Mouse (Mus musculus) lung, adult 2 months (tissue): ENCODE measurements at regions not wholly inside any gene's neighbourhood (a gene's known extent, or its start where the extent isn't known, plus 50 kb on each side); places are given as distances from the start of the nearest gene placed in this dataset.
A peak's percentile ranks its signal among the peaks of the same experiment; 100 is the strongest.

Experiments
- CTCF ChIP-seq: fragments of 200-500 bp; IDR thresholded peaks from 2 replicates; pipeline ENCODE4 v1.5.1; 2011; ENCODE audit warnings: mild to moderate bottlenecking, low read length, control low read depth; ENCODE audit not compliant: insufficient read depth
- POLR2A ChIP-seq: fragments of 200-500 bp; IDR thresholded peaks from 2 replicates; pipeline ENCODE4 v1.6.1; 2011; ENCODE audit warnings: low read depth, mild to moderate bottlenecking, control low read depth, low read length, borderline replicate concordance; ENCODE audit errors: extremely low read depth

DNA sequence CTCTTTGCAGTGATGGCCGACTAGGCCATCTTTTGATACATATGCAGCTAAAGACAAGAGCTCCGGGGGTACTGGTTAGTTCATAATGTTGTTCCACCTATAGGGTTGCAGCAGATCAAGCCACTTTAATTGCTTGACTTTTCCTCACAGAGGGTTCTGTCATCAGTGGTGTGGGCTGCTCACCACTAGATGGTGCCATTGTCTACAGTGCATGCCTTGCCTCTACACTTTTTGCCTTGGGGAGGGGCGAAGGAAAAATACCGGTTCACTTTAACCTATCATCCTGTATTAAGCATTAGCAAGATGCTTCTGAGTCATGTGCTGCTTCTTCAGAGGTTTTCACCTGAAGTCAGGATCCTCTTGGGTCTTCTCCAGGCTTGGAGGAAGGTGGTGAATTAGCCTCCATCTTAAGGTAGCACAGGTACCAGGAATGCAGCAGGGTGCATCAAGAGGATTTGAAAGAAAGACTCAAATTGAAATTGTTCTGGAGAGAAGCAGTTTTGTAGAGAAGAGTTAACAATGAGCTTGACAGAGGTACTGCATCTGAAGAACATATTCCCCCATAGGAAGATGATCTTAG, 71.6 kb upstream of the Atp10a start:
- TF ChIP-seq CTCF (peak; percentile 89), POLR2A (no peak)
